27 mouse cellular contexts compared by ENCODE assay signal in genomic region chr9:118367314-118367713, GRCm38 (mm10).
"Had no signal": no experiment of that assay in that cellular context is flagged by ENCODE, and none has a peak within 500 bp of the region (broad histone marks: within the 10 kb centered on the region; RNA-seq: fewer than 3 reads in every experiment).

No protein-coding gene starts in this region.

- H3K36me3 ChIP-seq: heart, embryonic 13.5 days; heart, embryonic 15.5 days; hindbrain, embryonic 13.5 days; hindbrain, embryonic 15.5 days; kidney, embryonic 15.5 days; limb, embryonic 13.5 days; limb, embryonic 15.5 days had no signal

- H3K27me3 ChIP-seq: heart, embryonic 13.5 days; heart, embryonic 15.5 days; hindbrain, embryonic 13.5 days; hindbrain, embryonic 15.5 days; kidney, embryonic 15.5 days; limb, embryonic 13.5 days; limb, embryonic 15.5 days had no signal

- H3K9ac ChIP-seq: heart, embryonic 13.5 days; heart, embryonic 15.5 days; hindbrain, embryonic 13.5 days; hindbrain, embryonic 15.5 days; kidney, embryonic 15.5 days; limb, embryonic 13.5 days; limb, embryonic 15.5 days; liver, embryonic 14.5 days had no signal

- H3K27ac ChIP-seq: gastrocnemius, adult 2 months; heart, adult 2 months; heart, embryonic 13.5 days; heart, embryonic 15.5 days; hindbrain, embryonic 13.5 days; hindbrain, embryonic 15.5 days; hindbrain, postnatal 0 days; kidney, embryonic 15.5 days; kidney, postnatal 0 days; limb, embryonic 13.5 days; limb, embryonic 15.5 days; liver, embryonic 14.5 days had no signal

- H3K4me2 ChIP-seq: heart, embryonic 11.5 days; heart, embryonic 13.5 days; heart, embryonic 15.5 days; hindbrain, embryonic 13.5 days; hindbrain, embryonic 15.5 days; kidney, embryonic 15.5 days; limb, embryonic 13.5 days; limb, embryonic 15.5 days had no signal

- DNase-seq: gastrocnemius, adult 2 months; gastrocnemius, postnatal 10 days; gastrocnemius, postnatal 36 days; heart, adult 11 months; heart, adult 2 months; heart, postnatal 14 days; heart, postnatal 36 days; kidney, adult 11 months; kidney, adult 2 months; kidney, adult 9 months; kidney, postnatal 14 days; kidney, postnatal 36 days; layer of hippocampus, adult 9-11 months; layer of hippocampus, postnatal 36 days; left cerebral cortex, postnatal 4 days had no signal

- H3K4me3 ChIP-seq: gastrocnemius, adult 2 months; heart, adult 2 months; heart, embryonic 13.5 days; heart, embryonic 15.5 days; hindbrain, embryonic 13.5 days; hindbrain, embryonic 15.5 days; kidney, embryonic 15.5 days; limb, embryonic 13.5 days; limb, embryonic 15.5 days had no signal

- H3K4me1 ChIP-seq: heart, embryonic 13.5 days; heart, embryonic 15.5 days; hindbrain, embryonic 13.5 days; hindbrain, embryonic 15.5 days; kidney, embryonic 15.5 days; limb, embryonic 13.5 days; limb, embryonic 15.5 days had no signal

- ATAC-seq: hindbrain, postnatal 0 days; intestine, embryonic 16.5 days had no signal

- H3K9me3 ChIP-seq: heart, embryonic 13.5 days; heart, embryonic 15.5 days; hindbrain, embryonic 15.5 days; kidney, embryonic 15.5 days; limb, embryonic 13.5 days; limb, embryonic 15.5 days had no signal
